Mouse (Mus musculus) adrenal gland, postnatal 4 days (tissue): ENCODE data around the gene Itpripl2. TPM values are rescaled to one million over a fixed set of nuclear protein-coding genes. Genes with fewer than 3 reads are reported as not detected.
A peak's percentile ranks its signal among the peaks of the same experiment; 100 is the strongest.

Experiments
- DNase-seq, 2 experiments: peaks; one replicate each; pipeline ENCODE4 v3.0.0; 2021 to 2022; ENCODE audit warnings: low spot score in 2 of 2, mixed read lengths in 2 of 2
- long read RNA-seq, 2 experiments: library from polyadenylated mRNA; stranded (forward); transcript quantifications; one replicate each; pipeline ENCODE4 v2.0.0; 2021
- total RNA-seq, 2 experiments: library from RNA; stranded (reverse); gene quantifications; 2 replicates each; pipeline ENCODE4 v1.2.3; 2021

Gene Itpripl2
- 10 to 100 TPM; 19.8 to 22.0 TPM for total RNA-seq
- long read RNA-seq, experiment 1, full-length matches to known transcripts, result 6 of 6 reads
- long read RNA-seq, experiment 1, partial matches to known transcripts, result 0 of 6 reads
- long read RNA-seq, experiment 1, other reads (novel, unspliced or antisense), result 0 of 6 reads
- long read RNA-seq, experiment 2, full-length matches to known transcripts, result 7 of 8 reads
- long read RNA-seq, experiment 2, partial matches to known transcripts, result 0 of 8 reads
- long read RNA-seq, experiment 2, other reads (novel, unspliced or antisense), result 1 of 8 reads

- peak; percentile 37 to 55 for DNase-seq
Measured at GRCm38 (mm10) chr7:118491431-118492147, at the start of gene Itpripl2. Itpripl2 (minus strand) TSS chr7:118491975.

DNA sequence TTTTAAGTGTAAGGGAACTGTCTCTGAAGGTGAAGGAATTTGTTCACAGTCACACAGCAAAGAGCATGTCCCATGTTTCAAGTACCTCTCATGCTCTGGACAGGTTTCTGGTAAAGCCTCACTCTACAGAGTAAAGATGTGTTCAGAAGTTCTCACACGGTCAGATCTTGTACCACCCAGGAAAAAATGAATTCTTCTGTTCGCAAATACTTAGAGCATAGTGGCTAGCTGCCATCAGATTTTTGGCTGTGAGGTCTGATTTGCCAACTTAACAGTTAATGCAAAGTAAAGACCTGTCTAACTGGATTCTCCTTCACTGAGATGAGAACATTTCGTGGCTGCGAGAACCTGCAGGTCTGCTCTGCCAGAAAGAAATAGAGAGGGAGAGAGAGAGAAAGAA lies 43.3 kb upstream of the Itpripl2 start:
- DNase-seq, result no peak

DNA sequence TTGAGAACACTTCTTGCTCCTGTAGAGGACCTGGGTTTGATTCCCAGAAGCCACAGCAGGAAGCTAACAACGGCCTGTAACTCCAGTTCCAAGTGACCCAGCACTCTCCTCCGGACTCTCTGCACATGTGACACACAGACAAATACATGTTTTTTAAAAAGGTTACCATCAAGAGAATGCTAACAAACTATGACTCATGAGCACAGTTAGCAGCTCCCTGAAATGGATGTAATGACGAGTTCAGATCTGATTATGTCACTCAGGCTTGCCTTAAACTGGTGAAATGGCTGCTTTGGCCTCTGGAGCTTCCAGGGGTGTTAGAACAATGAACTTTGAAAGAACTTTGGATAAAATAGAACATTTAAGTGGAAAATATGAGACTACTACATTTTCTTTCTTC lies 42.6 kb upstream of the Itpripl2 start:
- no peak for DNase-seq

GRCm38 (mm10) chr7:118533178-118533578 lies 41.4 kb upstream of the Itpripl2 start, which contains the start of gene Coq7:
Coq7 (minus strand) TSS chr7:118533356.
- DNase-seq, result peak; percentile 67 to 88

GRCm38 (mm10) chr7:118532519-118533177 lies 40.9 kb upstream of the Itpripl2 start:
- peak; percentile 88 to 94 for DNase-seq

GRCm38 (mm10) chr7:118526967-118527366 lies 35.2 kb upstream of the Itpripl2 start:
- DNase-seq, result no peak

DNA sequence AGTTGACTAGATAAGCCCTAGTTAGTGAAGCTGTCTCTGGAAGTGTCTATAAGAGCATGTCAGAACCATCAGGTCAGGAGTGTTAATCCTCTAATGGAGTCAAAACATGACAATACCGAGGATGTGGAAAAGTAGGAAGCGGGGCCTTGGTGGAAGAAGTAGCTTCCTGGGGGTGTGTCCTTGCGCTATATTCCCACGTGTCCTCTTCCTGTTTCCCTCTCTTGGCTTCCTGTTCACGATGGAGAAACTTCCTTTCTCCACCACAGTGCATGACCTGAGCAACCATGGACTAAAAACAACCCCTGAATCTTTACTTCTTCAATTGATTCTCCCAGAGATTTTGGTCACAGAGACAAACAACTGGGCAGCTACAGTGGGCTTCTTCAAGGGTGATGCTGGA lies 30.3 kb upstream of the Itpripl2 start:
- no peak for DNase-seq

DNA sequence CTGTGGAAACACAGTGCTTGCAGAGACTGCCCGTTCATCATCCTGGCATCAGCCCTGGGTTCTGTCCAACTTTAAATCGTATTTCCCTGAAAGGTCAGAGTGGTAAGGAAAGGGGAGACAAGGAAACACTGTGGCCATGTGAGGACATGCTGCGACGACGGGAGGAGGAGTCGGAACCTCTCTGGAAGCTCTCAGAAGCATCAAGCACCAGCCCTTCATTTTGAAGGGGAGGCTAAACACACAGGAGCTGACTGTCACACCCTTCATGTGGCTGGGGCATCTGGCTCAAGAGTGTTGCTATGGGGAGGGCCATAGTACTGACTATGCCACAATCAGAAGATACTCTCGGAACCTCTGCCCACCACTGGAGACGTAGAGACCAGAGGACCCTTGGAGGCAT lies 27.9 kb upstream of the Itpripl2 start:
- DNase-seq, result no peak

- peak; percentile 55 to 58 for DNase-seq
Measured at GRCm38 (mm10) chr7:118518687-118519086, 26.9 kb upstream of the Itpripl2 start.

GRCm38 (mm10) chr7:118517819-118518218 lies 26.0 kb upstream of the Itpripl2 start:
- DNase-seq, result no peak

- no peak for DNase-seq
Measured at GRCm38 (mm10) chr7:118508556-118508955, 16.8 kb upstream of the Itpripl2 start.

DNA sequence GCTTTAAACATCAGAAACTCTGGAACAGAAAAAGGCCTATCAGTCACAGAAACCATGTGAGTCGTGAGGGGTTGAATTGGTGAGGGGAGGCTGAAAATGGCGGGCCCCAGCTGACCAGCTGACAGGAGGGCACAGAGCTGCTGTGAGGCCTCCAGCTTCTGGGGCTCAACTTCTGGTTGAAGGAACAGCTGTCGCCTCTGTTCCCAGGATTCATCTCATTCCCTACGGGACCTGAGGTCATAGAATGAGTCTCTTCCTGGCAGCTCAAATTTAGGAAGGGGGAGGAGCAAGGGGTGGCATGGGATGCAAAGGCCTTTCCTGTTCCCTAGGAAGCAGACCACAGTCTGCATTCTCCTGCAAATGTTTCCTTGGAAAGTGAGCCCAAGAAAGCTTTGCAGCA lies 12.1 kb upstream of the Itpripl2 start:
- no peak for DNase-seq

DNA sequence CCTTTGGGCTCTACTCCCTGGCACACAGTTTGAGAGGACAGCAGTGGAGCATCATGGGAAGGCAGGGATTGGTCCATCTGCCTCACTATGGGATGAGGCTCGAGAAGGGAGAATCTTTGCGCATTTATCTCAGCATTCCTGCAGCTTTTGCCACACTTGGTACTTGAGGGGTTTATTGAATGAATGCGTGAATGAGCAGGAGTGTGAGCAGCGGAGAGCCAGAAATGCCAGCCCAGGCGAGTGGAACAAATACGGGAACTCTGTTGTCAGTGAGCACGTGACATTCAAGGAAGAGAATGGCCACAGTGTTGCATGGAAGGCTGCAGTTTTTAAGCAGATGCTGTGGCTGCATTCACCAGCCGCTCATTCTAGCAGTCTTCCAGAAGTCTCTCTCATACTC lies 10.6 kb upstream of the Itpripl2 start:
- DNase-seq, result no peak

DNA sequence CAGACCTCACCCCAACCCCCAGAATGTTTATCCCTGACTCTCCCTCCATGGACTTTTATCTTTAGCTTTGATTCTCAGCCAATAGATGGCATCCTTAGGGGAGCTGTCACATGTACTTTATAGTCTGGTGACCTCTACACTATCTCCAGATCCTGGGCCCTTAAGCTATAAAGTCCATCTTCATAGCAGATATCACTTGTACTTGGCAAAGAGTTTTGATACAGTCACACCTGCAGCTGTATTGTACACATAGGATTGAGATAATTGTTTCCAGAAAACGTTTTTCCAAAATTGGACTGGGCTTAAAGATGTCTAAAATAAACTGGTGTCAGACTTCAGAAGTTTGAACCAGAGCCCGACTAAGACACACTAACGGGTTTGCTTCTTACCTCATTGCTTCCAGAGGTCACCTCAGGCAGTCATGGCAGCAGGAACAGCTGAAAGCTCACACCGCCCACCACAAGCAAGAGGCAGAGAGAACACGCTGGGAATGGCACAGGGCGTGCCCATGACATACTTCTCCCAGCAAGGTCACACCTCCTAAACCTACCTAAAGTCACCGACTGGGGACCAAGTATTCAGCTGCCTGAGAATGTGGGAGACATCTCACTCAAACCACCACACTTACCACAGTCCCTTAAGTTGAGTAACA lies 8.1 kb upstream of the Itpripl2 start:
- DNase-seq, result no peak

GRCm38 (mm10) chr7:118498984-118499783 lies 7.4 kb upstream of the Itpripl2 start:
- no peak for DNase-seq

- no peak for DNase-seq
Measured at GRCm38 (mm10) chr7:118494892-118495579, 3.3 kb upstream of the Itpripl2 start.

- DNase-seq, result no peak
Measured at GRCm38 (mm10) chr7:118493892-118494291, 2.1 kb upstream of the Itpripl2 start.

DNA sequence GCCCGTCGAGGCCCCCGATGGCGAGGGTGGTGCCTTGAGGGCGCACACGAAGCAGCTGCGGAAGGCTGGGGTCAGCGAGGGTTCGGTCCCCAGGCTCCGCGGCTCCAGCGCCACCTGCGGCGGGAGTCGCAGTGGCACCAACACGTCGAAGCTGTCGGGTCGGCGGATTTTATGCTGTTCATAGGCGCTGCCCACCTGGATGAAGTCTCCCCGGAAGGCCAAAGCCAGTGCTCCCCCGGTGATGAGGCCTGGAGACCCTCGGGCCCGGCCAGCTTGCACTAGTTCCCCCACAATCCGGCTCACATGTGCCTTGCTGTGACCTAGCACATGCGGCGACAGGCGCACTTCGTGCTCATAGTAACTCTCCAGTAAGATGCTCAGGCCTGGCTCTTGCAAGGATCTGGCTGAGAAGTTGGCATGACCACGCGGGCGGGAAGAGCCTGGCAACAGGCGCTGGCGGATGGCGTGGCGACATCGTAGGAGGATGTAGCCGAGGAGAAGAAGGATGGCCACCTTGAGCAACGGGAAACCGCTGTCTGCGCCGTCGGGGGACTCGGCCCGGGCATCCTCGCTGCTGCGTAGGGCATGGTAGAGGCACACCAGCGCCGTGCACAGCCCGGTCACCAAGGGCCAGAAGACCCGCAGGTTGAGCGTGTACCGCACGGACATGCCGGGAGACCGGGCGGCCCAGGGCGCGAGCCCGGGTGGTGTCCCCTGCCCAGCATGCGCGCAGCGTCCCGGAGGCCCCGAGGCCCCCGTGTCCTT lies 927 bp downstream of the Itpripl2 start:
- DNase-seq, result no peak
